Mouse (Mus musculus): Measurements from ENCODE around the gene Ppia. TPM values are rescaled to one million over a fixed set of nuclear protein-coding genes. Genes with fewer than 3 reads are reported as not detected.
A peak's percentile ranks its signal among the peaks of the same experiment; 100 is the strongest.

The Ppia gene
- polyA plus RNA-seq, 1 experiment: 276 TPM

- WGBS: 82% methylated on average over 6 of the region's 6 CpGs
- Histone ChIP-seq H3K27ac (ENCODE audit: insufficient read depth, low read depth, low read length) (no peak overlapping the region), H3K4me1 (ENCODE audit: control insufficient read depth, insufficient read depth, insufficient read length, low read length) (no peaks in the 10 kb centered on the region), H3K4me3 (ENCODE audit: low read depth, low read length) (no peak overlapping the region), H3K36me3 (ENCODE audit: control insufficient read depth, insufficient read depth, low read length) (no peaks in the 10 kb centered on the region), H3K27me3 (ENCODE audit: control insufficient read depth, insufficient read depth, low read length) (no peaks in the 10 kb centered on the region)
- no peak for TF ChIP-seq CTCF (IDR thresholded peaks at IDR 0.05; ENCODE audit: extremely low read depth, insufficient read length, insufficient replicate concordance, low read depth, low read length)
- TF ChIP-seq POLR2A (IDR thresholded peaks at IDR 0.05; ENCODE audit: low read depth, low read length): no peak
Measured at GRCm38 (mm10) chr11:6380916-6381315, 34.3 kb upstream of the Ppia start.

DNA sequence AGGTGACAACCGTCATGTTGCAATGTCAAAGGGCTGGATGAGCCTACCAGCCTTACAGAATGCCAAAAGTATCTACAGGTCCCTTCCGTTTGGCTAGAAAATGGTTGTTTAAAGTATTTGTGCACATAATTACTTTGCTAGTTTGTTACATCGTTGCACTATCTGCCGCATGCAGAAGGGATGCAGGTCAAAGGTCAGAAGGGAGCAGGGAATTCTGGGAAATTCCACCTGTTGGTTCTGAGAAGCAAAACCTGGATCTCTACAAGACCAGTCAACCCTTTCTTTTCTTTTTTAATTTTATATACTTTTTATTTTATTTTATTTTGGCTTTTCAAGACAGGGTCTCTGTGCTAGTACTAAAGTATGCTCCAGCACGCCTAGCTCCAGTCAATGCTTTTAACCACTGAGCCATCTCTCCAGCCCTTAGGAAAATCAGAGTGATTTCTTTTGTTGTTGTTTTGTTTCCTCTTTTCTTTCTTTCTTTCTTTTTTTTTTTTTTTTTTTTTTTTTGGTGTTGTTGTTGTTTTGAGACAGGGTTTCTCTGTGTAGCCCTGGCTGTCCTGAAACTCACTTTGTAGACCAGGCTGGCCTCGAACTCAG is 27.0 kb upstream of the Ppia start:
- Histone ChIP-seq H3K27ac (ENCODE audit: insufficient read depth, low read depth, low read length) (peak overlapping the region; percentile 82), H3K4me3 (ENCODE audit: low read depth, low read length) (0 out of 2 replicates have a peak overlapping the region, but pooled peaks have one; percentile 87), H3K36me3 (ENCODE audit: control insufficient read depth, insufficient read depth, low read length) (peaks cover 6% of the 10 kb centered on the region), H3K27me3 (ENCODE audit: control insufficient read depth, insufficient read depth, low read length) (no peaks in the 10 kb centered on the region), H3K4me1 (ENCODE audit: control insufficient read depth, insufficient read depth, insufficient read length, low read length) (peaks cover 16% of the 10 kb centered on the region)
- TF ChIP-seq CTCF (IDR thresholded peaks at IDR 0.05; ENCODE audit: extremely low read depth, insufficient read length, insufficient replicate concordance, low read depth, low read length) (no peak), POLR2A (IDR thresholded peaks at IDR 0.05; ENCODE audit: low read depth, low read length) (no peak)
- WGBS: 80% methylated on average over 6 of the region's 6 CpGs

DNA sequence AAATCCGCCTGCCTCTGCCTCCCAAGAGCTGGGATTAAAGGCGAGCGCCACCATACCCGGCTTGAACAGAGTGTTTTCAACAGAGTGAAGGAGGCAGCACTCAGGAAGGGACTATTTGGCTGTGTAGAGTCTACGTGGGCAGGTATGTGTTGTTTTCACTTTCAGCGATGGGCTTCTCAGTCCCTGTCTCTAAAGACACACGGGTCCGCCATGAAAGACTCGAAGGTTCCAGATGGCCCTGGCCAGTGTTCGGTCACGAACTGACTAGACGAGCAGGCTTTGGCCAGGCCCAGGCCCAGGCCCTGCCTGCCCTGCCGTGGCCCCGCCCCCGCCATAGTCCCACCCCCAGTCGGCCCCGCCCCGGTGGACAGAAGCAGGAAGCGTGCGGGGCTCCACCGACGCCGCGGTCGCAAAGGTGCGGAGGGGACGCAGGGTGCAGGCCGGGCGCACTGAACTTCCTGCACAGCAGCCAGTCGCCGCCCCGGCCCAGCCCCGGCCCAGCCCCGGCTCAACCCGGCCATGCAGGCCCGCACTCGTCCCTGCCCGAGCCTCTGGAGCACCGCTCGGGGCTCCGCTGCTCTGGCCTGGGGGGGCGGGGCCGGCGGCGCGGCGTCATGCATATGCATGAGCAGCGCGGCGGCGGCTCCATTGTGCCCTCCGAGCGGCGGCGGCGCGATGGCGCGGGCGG is 26.4 kb upstream of the Ppia start, which contains the start of gene Zmiz2:
TSS of gene Zmiz2 (plus strand) at position 349 of the 688 bp plus-strand sequence.
- Histone ChIP-seq H3K4me3 (ENCODE audit: low read depth, low read length) (peak within 1 kb of the TSS; percentile 87), H3K36me3 (ENCODE audit: control insufficient read depth, insufficient read depth, low read length) (peaks cover 7% of the 10 kb centered on the region), H3K27me3 (ENCODE audit: control insufficient read depth, insufficient read depth, low read length) (no peaks in the 10 kb centered on the region), H3K27ac (ENCODE audit: insufficient read depth, low read depth, low read length) (peak within 1 kb of the TSS; percentile 92), H3K4me1 (ENCODE audit: control insufficient read depth, insufficient read depth, insufficient read length, low read length) (peaks cover 16% of the 10 kb centered on the region)
- TF ChIP-seq POLR2A (IDR thresholded peaks at IDR 0.05; ENCODE audit: low read depth, low read length) (peak; percentile 57), CTCF (IDR thresholded peaks at IDR 0.05; ENCODE audit: extremely low read depth, insufficient read length, insufficient replicate concordance, low read depth, low read length) (no peak)
- 4% methylated on average over 60 of the region's 60 CpGs for WGBS

GRCm38 (mm10) chr11:6389483-6389921 is 25.7 kb upstream of the Ppia start:
- H3K27ac ChIP-seq (ENCODE audit: insufficient read depth, low read depth, low read length): peak overlapping the region; percentile 19
- WGBS: 2% methylated on average over 43 of the region's 43 CpGs
- TF ChIP-seq CTCF (IDR thresholded peaks at IDR 0.05; ENCODE audit: extremely low read depth, insufficient read length, insufficient replicate concordance, low read depth, low read length) (no peak), POLR2A (IDR thresholded peaks at IDR 0.05; ENCODE audit: low read depth, low read length) (no peak)

GRCm38 (mm10) chr11:6390376-6391053 is 24.7 kb upstream of the Ppia start:
- peaks cover 15% of the 10 kb centered on the region for H3K36me3 ChIP-seq (ENCODE audit: control insufficient read depth, insufficient read depth, low read length)
- peak overlapping the region; percentile 12; the same call in 1 of the 2 replicates for H3K4me3 ChIP-seq (ENCODE audit: low read depth, low read length)
- H3K27ac ChIP-seq (ENCODE audit: insufficient read depth, low read depth, low read length): no peak overlapping the region
- WGBS: 67% methylated on average over 8 of the region's 8 CpGs
- TF ChIP-seq CTCF (IDR thresholded peaks at IDR 0.05; ENCODE audit: extremely low read depth, insufficient read length, insufficient replicate concordance, low read depth, low read length) (no peak), POLR2A (IDR thresholded peaks at IDR 0.05; ENCODE audit: low read depth, low read length) (no peak)
- H3K27me3 ChIP-seq (ENCODE audit: control insufficient read depth, insufficient read depth, low read length): no peaks in the 10 kb centered on the region
- peaks cover 16% of the 10 kb centered on the region for H3K4me1 ChIP-seq (ENCODE audit: control insufficient read depth, insufficient read depth, insufficient read length, low read length)

More at GRCm38 (mm10) chr11:6389483-6389921, 25.7 kb upstream of the Ppia start:
- H3K4me1 ChIP-seq (ENCODE audit: control insufficient read depth, insufficient read depth, insufficient read length, low read length): peaks cover 16% of the 10 kb centered on the region
- peak overlapping the region; percentile 87 for H3K4me3 ChIP-seq (ENCODE audit: low read depth, low read length)
- no peaks in the 10 kb centered on the region for H3K27me3 ChIP-seq (ENCODE audit: control insufficient read depth, insufficient read depth, low read length)
- H3K36me3 ChIP-seq (ENCODE audit: control insufficient read depth, insufficient read depth, low read length): peaks cover 10% of the 10 kb centered on the region

DNA sequence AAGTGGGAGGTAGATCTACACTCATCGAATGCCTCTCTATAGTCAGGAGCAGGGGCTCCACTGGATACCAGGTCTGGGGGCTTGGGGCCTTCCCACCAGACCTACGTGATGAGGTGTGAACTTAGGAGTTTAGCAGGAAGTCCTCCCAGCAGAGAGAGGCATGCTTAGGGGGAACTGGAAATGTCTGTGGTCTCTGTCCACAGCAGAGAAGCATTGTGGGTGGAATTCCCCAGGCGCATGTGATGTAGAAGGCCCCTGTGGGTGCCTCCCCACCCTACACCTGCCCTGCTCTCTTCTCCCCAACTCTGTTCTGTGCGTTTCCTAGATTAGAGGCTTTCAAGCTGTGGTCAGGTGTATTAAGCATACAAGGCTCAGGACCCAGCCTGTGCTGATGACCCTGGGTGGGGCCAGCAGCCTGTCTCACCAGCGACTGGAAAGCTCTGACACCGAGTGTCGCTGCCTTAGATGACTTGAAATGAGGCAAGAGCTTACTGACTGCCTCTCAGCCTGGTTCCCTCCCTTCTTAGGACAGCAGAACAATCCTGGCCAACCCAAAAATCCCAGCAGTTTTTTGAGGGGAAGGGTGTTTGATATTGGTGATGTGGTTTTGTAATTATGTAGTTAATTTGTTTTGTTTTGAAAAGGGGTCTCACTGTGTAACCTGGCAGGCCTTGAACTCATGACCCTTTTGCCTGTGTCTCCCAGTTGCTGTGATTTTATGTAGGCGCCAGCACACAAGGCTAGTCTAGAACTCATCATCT is 23.5 kb upstream of the Ppia start:
- Histone ChIP-seq H3K4me3 (ENCODE audit: low read depth, low read length) (no peak overlapping the region), H3K27ac (ENCODE audit: insufficient read depth, low read depth, low read length) (peak overlapping the region; percentile 54), H3K27me3 (ENCODE audit: control insufficient read depth, insufficient read depth, low read length) (no peaks in the 10 kb centered on the region), H3K4me1 (ENCODE audit: control insufficient read depth, insufficient read depth, insufficient read length, low read length) (peaks cover 16% of the 10 kb centered on the region), H3K36me3 (ENCODE audit: control insufficient read depth, insufficient read depth, low read length) (peaks cover 26% of the 10 kb centered on the region)
- WGBS: 62% methylated on average over 8 of the region's 8 CpGs
- no peak for TF ChIP-seq CTCF (IDR thresholded peaks at IDR 0.05; ENCODE audit: extremely low read depth, insufficient read length, insufficient replicate concordance, low read depth, low read length)
- no peak for TF ChIP-seq POLR2A (IDR thresholded peaks at IDR 0.05; ENCODE audit: low read depth, low read length)

Data from small intestine, adult 2 months (tissue).